Mouse (Mus musculus): Measurements from ENCODE around the gene Pacs1. TPM values are rescaled to one million over a fixed set of nuclear protein-coding genes. Genes with fewer than 3 reads are reported as not detected.
A peak's percentile ranks its signal among the peaks of the same experiment; 100 is the strongest.

The Pacs1 gene
- polyA plus RNA-seq, 1 experiment from 2014 or later: 20.9 TPM

- ATAC-seq (ENCODE audit: insufficient number of reproducible peaks, insufficient read depth, low FRiP score, low read depth): no peak
- H3K9ac ChIP-seq (ENCODE audit: low read length): no peak overlapping the region
- H3K4me3 ChIP-seq (ENCODE audit: control insufficient read depth in 1 of 2, insufficient read depth in 1 of 2, low read depth in 1 of 2, low read length in 2 of 2): no peak overlapping the region
- H3K9me3 ChIP-seq (ENCODE audit: control insufficient read depth, low read length): no peaks in the 10 kb centered on the region
- no peak overlapping the region for H3K27ac ChIP-seq (replicated peaks in 1 of 2; ENCODE audit: control insufficient read depth in 1 of 2, insufficient read depth in 1 of 2, low read depth in 2 of 2, low read length in 2 of 2)
- WGBS: 75% methylated on average over 18 of the region's 18 CpGs
- H3K4me1 ChIP-seq (ENCODE audit: control insufficient read depth in 2 of 2, insufficient read depth in 2 of 2, low read length in 2 of 2): peaks cover 8 to 17% of the 10 kb centered on the region in 2 experiments
- H3K27me3 ChIP-seq (ENCODE audit: control insufficient read depth, insufficient read depth, low read length): no peaks in the 10 kb centered on the region
- H3K36me3 ChIP-seq (ENCODE audit: control insufficient read depth, insufficient read depth, low read length): peaks cover 69% of the 10 kb centered on the region
- peak overlapping the region; percentile 94; the same call in 1 of the 2 replicates for H3K4me2 ChIP-seq (ENCODE audit: low read length)
Measured at GRCm38 (mm10) chr19:5107556-5108270, 165.2 kb downstream of the Pacs1 start.

DNA sequence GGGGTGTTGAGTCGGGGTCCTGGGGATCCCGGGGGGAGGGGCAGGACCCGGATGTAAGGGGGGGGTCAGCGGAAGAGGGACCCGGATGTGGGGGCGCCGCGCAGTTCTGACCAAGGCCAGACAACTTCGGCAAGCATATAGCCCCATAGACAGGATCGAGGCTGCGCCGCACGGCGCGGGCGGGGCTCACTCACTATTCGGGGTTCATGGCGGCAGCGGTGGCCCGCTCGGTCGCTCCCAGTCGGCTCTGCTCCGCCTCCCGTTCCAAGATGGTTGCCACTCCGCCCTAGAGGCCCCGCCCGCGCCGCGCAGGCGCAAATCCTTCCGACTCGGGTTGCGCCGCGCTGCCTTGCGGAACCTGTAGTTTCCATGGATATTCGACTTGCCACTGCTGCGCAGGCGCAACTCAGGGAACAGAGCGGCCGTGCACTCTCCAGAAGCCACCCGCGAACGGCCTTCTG lies 166.2 kb downstream of the Pacs1 start, which contains the start of gene Rab1b:
Gene Rab1b (minus strand): TSS at position 342 of the 461 bp plus-strand sequence.
- Histone ChIP-seq H3K4me2 (ENCODE audit: low read length) (peak within 1 kb of the TSS; percentile 94), H3K36me3 (ENCODE audit: control insufficient read depth, insufficient read depth, low read length) (peaks cover 69% of the 10 kb centered on the region), H3K9ac (ENCODE audit: low read length) (peak within 1 kb of the TSS; percentile 89), H3K27ac (replicated peaks in 1 of 2; ENCODE audit: control insufficient read depth in 1 of 2, insufficient read depth in 1 of 2, low read depth in 2 of 2, low read length in 2 of 2) (peak within 1 kb of the TSS; percentile 89 to 97), H3K27me3 (ENCODE audit: control insufficient read depth, insufficient read depth, low read length) (no peaks in the 10 kb centered on the region), H3K4me1 (ENCODE audit: control insufficient read depth in 2 of 2, insufficient read depth in 2 of 2, low read length in 2 of 2) (peaks cover 8 to 17% of the 10 kb centered on the region in 2 experiments), H3K9me3 (ENCODE audit: control insufficient read depth, low read length) (no peaks in the 10 kb centered on the region), H3K4me3 (ENCODE audit: control insufficient read depth in 1 of 2, insufficient read depth in 1 of 2, low read depth in 1 of 2, low read length in 2 of 2) (peak within 1 kb of the TSS; percentile 70 to 94)
- ATAC-seq (ENCODE audit: insufficient number of reproducible peaks, insufficient read depth, low FRiP score, low read depth): peak; percentile 88
- WGBS: under 1% methylated on average over 46 of the region's 46 CpGs

GRCm38 (mm10) chr19:5106074-5106473 lies 166.8 kb downstream of the Pacs1 start:
- ATAC-seq (ENCODE audit: insufficient number of reproducible peaks, insufficient read depth, low FRiP score, low read depth): no peak
- peak overlapping the region; percentile 89 for H3K9ac ChIP-seq (ENCODE audit: low read length)
- H3K9me3 ChIP-seq (ENCODE audit: control insufficient read depth, low read length): no peaks in the 10 kb centered on the region
- peak overlapping the region; percentile 89 to 97 for H3K27ac ChIP-seq (replicated peaks in 1 of 2; ENCODE audit: control insufficient read depth in 1 of 2, insufficient read depth in 1 of 2, low read depth in 2 of 2, low read length in 2 of 2)
- peaks cover 8 to 17% of the 10 kb centered on the region in 2 experiments for H3K4me1 ChIP-seq (ENCODE audit: control insufficient read depth in 2 of 2, insufficient read depth in 2 of 2, low read length in 2 of 2)
- 5% methylated on average over 9 of the region's 9 CpGs for WGBS
- no peaks in the 10 kb centered on the region for H3K27me3 ChIP-seq (ENCODE audit: control insufficient read depth, insufficient read depth, low read length)
- H3K36me3 ChIP-seq (ENCODE audit: control insufficient read depth, insufficient read depth, low read length): peaks cover 69% of the 10 kb centered on the region
- peak overlapping the region; percentile 94 for H3K4me2 ChIP-seq (ENCODE audit: low read length)
- peak overlapping the region; percentile 70 to 94 for H3K4me3 ChIP-seq (ENCODE audit: control insufficient read depth in 1 of 2, insufficient read depth in 1 of 2, low read depth in 1 of 2, low read length in 2 of 2)

DNA sequence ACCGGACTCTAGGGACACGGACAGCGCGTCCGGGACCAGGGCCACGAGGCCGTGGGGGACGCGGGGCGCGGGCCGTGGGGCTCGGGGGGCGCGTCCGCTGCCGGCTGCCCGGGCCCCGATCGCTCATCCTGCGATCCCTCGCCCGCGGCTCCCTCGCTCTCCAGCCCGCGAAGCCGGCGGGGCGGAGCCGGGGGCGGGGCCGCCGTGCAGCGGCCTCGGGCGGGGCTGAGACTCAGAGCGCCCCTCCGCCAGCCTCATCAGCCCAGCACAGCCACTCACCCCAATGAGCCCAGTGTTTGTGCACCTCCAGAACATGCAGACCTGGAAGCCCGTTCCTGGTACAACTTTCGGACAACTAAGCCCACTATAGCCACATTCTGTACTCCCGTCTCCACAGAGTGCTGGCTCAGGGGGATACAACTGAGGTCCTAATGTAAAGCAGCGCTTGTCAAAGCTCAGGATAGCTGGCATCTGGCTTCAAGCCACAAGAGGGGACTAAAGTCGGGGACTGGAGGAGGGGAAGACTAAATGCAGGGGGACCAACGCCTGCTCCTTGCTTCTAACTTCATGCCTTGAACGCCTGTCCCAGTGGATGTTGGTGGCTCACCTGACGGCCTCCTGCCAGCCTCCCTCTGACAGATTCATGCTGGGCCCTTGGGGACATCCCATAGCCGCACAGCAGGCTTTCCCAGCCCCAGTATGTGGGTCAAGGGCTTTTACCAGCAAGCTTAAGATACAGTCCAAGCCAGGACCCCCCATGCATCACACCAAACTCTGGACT lies 174.4 kb downstream of the Pacs1 start, which contains the start of gene Cnih2:
Gene Cnih2 (minus strand): TSS at position 159 of the 781 bp plus-strand sequence.
- H3K27ac ChIP-seq (replicated peaks in 1 of 2; ENCODE audit: control insufficient read depth in 1 of 2, insufficient read depth in 1 of 2, low read depth in 2 of 2, low read length in 2 of 2): no peak within 1 kb of the TSS

GRCm38 (mm10) chr19:5097521-5098362 lies 175.2 kb downstream of the Pacs1 start:
- Histone ChIP-seq H3K4me2 (ENCODE audit: low read length) (peak overlapping the region; percentile 90), H3K9ac (ENCODE audit: low read length) (peak overlapping the region; percentile 64), H3K36me3 (ENCODE audit: control insufficient read depth, insufficient read depth, low read length) (peaks cover 43% of the 10 kb centered on the region), H3K27me3 (ENCODE audit: control insufficient read depth, insufficient read depth, low read length) (0 out of 2 replicates have a peak, but pooled peaks cover 3% of the 10 kb centered on the region), H3K4me3 (ENCODE audit: control insufficient read depth in 1 of 2, insufficient read depth in 1 of 2, low read depth in 1 of 2, low read length in 2 of 2) (peak overlapping the region; percentile 42 to 46), H3K27ac (replicated peaks in 1 of 2; ENCODE audit: control insufficient read depth in 1 of 2, insufficient read depth in 1 of 2, low read depth in 2 of 2, low read length in 2 of 2) (no peak overlapping the region), H3K9me3 (ENCODE audit: control insufficient read depth, low read length) (no peaks in the 10 kb centered on the region), H3K4me1 (ENCODE audit: control insufficient read depth in 2 of 2, insufficient read depth in 2 of 2, low read length in 2 of 2) (peaks cover 8 to 36% of the 10 kb centered on the region in 2 experiments; a peak in 3 of 4 replicates)
- 7% methylated on average over 30 of the region's 31 CpGs for WGBS
- ATAC-seq (ENCODE audit: insufficient number of reproducible peaks, insufficient read depth, low FRiP score, low read depth): 0 out of 2 replicates have a peak, but pooled peaks have one; percentile 1

More for the DNA sequence above, 174.4 kb downstream of the Pacs1 start, which contains the start of gene Cnih2:
- Histone ChIP-seq H3K4me2 (ENCODE audit: low read length) (peak within 1 kb of the TSS; percentile 90), H3K4me1 (ENCODE audit: control insufficient read depth in 2 of 2, insufficient read depth in 2 of 2, low read length in 2 of 2) (peaks cover 8 to 36% of the 10 kb centered on the region in 2 experiments; a peak in 3 of 4 replicates), H3K36me3 (ENCODE audit: control insufficient read depth, insufficient read depth, low read length) (peaks cover 45% of the 10 kb centered on the region), H3K27me3 (ENCODE audit: control insufficient read depth, insufficient read depth, low read length) (0 out of 2 replicates have a peak, but pooled peaks cover 3% of the 10 kb centered on the region), H3K9me3 (ENCODE audit: control insufficient read depth, low read length) (no peaks in the 10 kb centered on the region), H3K9ac (ENCODE audit: low read length) (peak within 1 kb of the TSS; percentile 64), H3K4me3 (ENCODE audit: control insufficient read depth in 1 of 2, insufficient read depth in 1 of 2, low read depth in 1 of 2, low read length in 2 of 2) (peak within 1 kb of the TSS; percentile 42 to 46)
- WGBS: 3% methylated on average over 46 of the region's 48 CpGs
- ATAC-seq (ENCODE audit: insufficient number of reproducible peaks, insufficient read depth, low FRiP score, low read depth): peak; percentile 39

- H3K27ac ChIP-seq (replicated peaks in 1 of 2; ENCODE audit: control insufficient read depth in 1 of 2, insufficient read depth in 1 of 2, low read depth in 2 of 2, low read length in 2 of 2): no peak overlapping the region
- H3K27me3 ChIP-seq (ENCODE audit: control insufficient read depth, insufficient read depth, low read length): 0 out of 2 replicates have a peak, but pooled peaks cover 3% of the 10 kb centered on the region
- 9% methylated on average over 9 of the region's 9 CpGs for WGBS
- H3K4me1 ChIP-seq (ENCODE audit: control insufficient read depth in 2 of 2, insufficient read depth in 2 of 2, low read length in 2 of 2): peaks cover 8 to 36% of the 10 kb centered on the region in 2 experiments; a peak in 3 of 4 replicates
- H3K36me3 ChIP-seq (ENCODE audit: control insufficient read depth, insufficient read depth, low read length): peaks cover 43% of the 10 kb centered on the region
- H3K9ac ChIP-seq (ENCODE audit: low read length): no peak overlapping the region
- H3K4me3 ChIP-seq (ENCODE audit: control insufficient read depth in 1 of 2, insufficient read depth in 1 of 2, low read depth in 1 of 2, low read length in 2 of 2): no peak overlapping the region
- ATAC-seq (ENCODE audit: insufficient number of reproducible peaks, insufficient read depth, low FRiP score, low read depth): no peak
- H3K4me2 ChIP-seq (ENCODE audit: low read length): no peak overlapping the region
- no peaks in the 10 kb centered on the region for H3K9me3 ChIP-seq (ENCODE audit: control insufficient read depth, low read length)
Measured at GRCm38 (mm10) chr19:5095887-5096474, 176.9 kb downstream of the Pacs1 start.

Measured in heart, embryonic 14.5 days (tissue).